Mouse (Mus musculus) G1E (cell line): ENCODE measurements around the gene Top2b.

ENCODE experiments used
- CTCF ChIP-seq: IDR thresholded peaks from 2 replicates; pipeline ENCODE4 v1.5.1; 2012; ENCODE audit warnings: low read depth, low read length, inconsistent platforms, mixed read lengths
- GATA1 ChIP-seq: IDR thresholded peaks from 2 replicates; pipeline ENCODE4 v1.6.1; 2012; ENCODE audit warnings: borderline replicate concordance, low read length, inconsistent platforms, mixed read lengths
- POLR2AphosphoS5 ChIP-seq: IDR thresholded peaks from 2 replicates; pipeline ENCODE4 v1.6.1; 2012; ENCODE audit warnings: low read depth, low read length, inconsistent platforms; ENCODE audit not compliant: insufficient replicate concordance
- TAL1 ChIP-seq: conservative IDR thresholded peaks from 2 replicates; pipeline ENCODE4 v1.6.1; 2012; ENCODE audit warnings: low read depth, low read length, inconsistent platforms, mixed read lengths

- peak; percentile 85 for TF ChIP-seq CTCF
- no peak for TF ChIP-seq GATA1
- no peak for TF ChIP-seq POLR2AphosphoS5
- TF ChIP-seq TAL1 = no peak
Measured at GRCm38 (mm10) chr14:16379917-16380570, 15.1 kb downstream of the Top2b start.
